Mouse (Mus musculus) midbrain, embryonic 15.5 days (tissue): Measurements from ENCODE around the gene Med12l. TPM values are rescaled to one million over a fixed set of nuclear protein-coding genes. Genes with fewer than 3 reads are reported as not detected.
"Not testable (repeated sequence)": the region's sequence is repeated elsewhere in the genome, so short reads cannot be mapped to it uniquely, and the experiment has no call there.

ENCODE experiments used
- ATAC-seq: fragments of 200-750 bp; cut with Nextera tagmentation; replicated peaks from 2 replicates; pipeline ENCODE4 v1.8.0; 2017; ENCODE audit warnings: moderate TSS enrichment
- H3K27ac ChIP-seq: fragments of 300-500 bp; sonication (generic); 2 replicates; pipeline ENCODE4 v1.5.1; 2015; ENCODE audit warnings: mild to moderate bottlenecking, inconsistent platforms
- H3K27me3 ChIP-seq: fragments of 300-500 bp; sonication (generic); replicated peaks from 2 replicates; pipeline ENCODE4 v1.6.1; 2015; ENCODE audit warnings: inconsistent platforms
- H3K36me3 ChIP-seq: fragments of 300-500 bp; sonication (generic); replicated peaks from 2 replicates; pipeline ENCODE4 v1.6.1; 2015; ENCODE audit warnings: inconsistent platforms
- H3K4me1 ChIP-seq: fragments of 300-500 bp; sonication (generic); 2 replicates; pipeline ENCODE4 v1.6.1; 2015; ENCODE audit warnings: inconsistent platforms
- H3K4me2 ChIP-seq: fragments of 300-500 bp; sonication (generic); 2 replicates; pipeline ENCODE4 v1.6.1; 2015; ENCODE audit warnings: inconsistent platforms, mild to moderate bottlenecking, moderate library complexity
- H3K4me3 ChIP-seq: fragments of 300-500 bp; sonication (generic); 2 replicates; pipeline ENCODE4 v1.5.1; 2015; ENCODE audit warnings: mild to moderate bottlenecking, inconsistent platforms
- H3K9ac ChIP-seq: fragments of 300-500 bp; sonication (generic); 2 replicates; pipeline ENCODE4 v1.6.1; 2015; ENCODE audit warnings: mild to moderate bottlenecking, inconsistent platforms
- H3K9me3 ChIP-seq: fragments of 300-500 bp; sonication (generic); 2 replicates; pipeline ENCODE4 v1.6.1; 2016; ENCODE audit warnings: inconsistent platforms
- WGBS: fragments of 180-500 bp; shearing (Covaris S2); methylation state at CpG from one replicate; pipeline ENCODE4 v1.1.7; 2015; ENCODE audit warnings: mixed read lengths; 5-methylcytosine and 5-hydroxymethylcytosine counted together
- polyA plus RNA-seq: library from polyadenylated mRNA; unstranded; fragments of >200 nt; fragmentation: Nextera tagmentation; extraction: Ambion mirVana; gene quantifications from 2 replicates; pipeline ENCODE4 v1.2.1, GENCODE M21; 2015

The Med12l gene
- polyA plus RNA-seq, 1 experiment from 2014 or later, result 4.5 TPM

GRCm38 (mm10) chr3:59135911-59136653 is 130.5 kb downstream of the Med12l start:
- ATAC-seq, result peak; percentile 65; the same call in 1 of the 2 replicates
- no peaks in the 10 kb centered on the region for H3K36me3 ChIP-seq
- no peak overlapping the region for H3K9ac ChIP-seq
- WGBS, result 76% methylated on average over 5 of the region's 5 CpGs
- H3K27me3 ChIP-seq, result no peaks in the 10 kb centered on the region
- no peak overlapping the region for H3K27ac ChIP-seq
- H3K4me3 ChIP-seq, result no peak overlapping the region
- no peak overlapping the region for H3K4me2 ChIP-seq
- no peaks in the 10 kb centered on the region for H3K9me3 ChIP-seq
- H3K4me1 ChIP-seq, result no peaks in the 10 kb centered on the region

GRCm38 (mm10) chr3:59138946-59139468 is 133.4 kb downstream of the Med12l start:
- H3K27ac ChIP-seq, result no peak overlapping the region
- no peaks in the 10 kb centered on the region for H3K9me3 ChIP-seq
- no peaks in the 10 kb centered on the region for H3K4me1 ChIP-seq
- H3K4me2 ChIP-seq, result no peak overlapping the region
- ATAC-seq, result no peak
- H3K27me3 ChIP-seq, result no peaks in the 10 kb centered on the region
- H3K9ac ChIP-seq, result no peak overlapping the region
- WGBS, result 80% methylated on average over 12 of the region's 12 CpGs
- no peak overlapping the region for H3K4me3 ChIP-seq
- no peaks in the 10 kb centered on the region for H3K36me3 ChIP-seq

GRCm38 (mm10) chr3:59139651-59140051 is 134.0 kb downstream of the Med12l start:
- ATAC-seq, result no peak
- no peaks in the 10 kb centered on the region for H3K27me3 ChIP-seq
- H3K27ac ChIP-seq, result no peak overlapping the region
- H3K9me3 ChIP-seq, result no peaks in the 10 kb centered on the region
- no peak overlapping the region for H3K4me2 ChIP-seq
- H3K4me3 ChIP-seq, result no peak overlapping the region
- H3K9ac ChIP-seq, result no peak overlapping the region
- no peaks in the 10 kb centered on the region for H3K4me1 ChIP-seq
- no peaks in the 10 kb centered on the region for H3K36me3 ChIP-seq

DNA sequence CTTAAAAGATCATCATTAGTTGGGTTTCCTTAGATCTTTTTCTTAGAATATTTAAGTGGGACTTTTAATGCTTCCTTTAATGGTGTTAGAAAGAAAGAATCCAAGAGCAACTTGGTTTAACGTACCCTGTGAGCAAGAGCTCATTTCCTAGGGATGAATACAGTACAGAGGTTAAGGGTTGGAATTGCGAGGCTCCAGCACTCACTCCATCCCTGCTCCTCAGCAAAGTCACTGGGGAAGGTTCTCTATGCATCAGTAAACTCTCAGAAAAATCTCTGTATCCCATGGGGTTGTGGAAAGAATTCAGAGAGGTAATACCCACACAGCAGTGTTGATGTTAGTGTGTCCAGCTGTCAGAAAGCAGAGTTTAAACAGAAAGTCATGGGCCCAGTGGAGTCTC is 134.5 kb downstream of the Med12l start:
- WGBS, result 77% methylated on average over 2 of the region's 2 CpGs
- Histone ChIP-seq H3K9me3 (no peaks in the 10 kb centered on the region), H3K4me1 (no peaks in the 10 kb centered on the region), H3K9ac (no peak overlapping the region), H3K27ac (no peak overlapping the region), H3K4me3 (no peak overlapping the region), H3K36me3 (no peaks in the 10 kb centered on the region), H3K27me3 (no peaks in the 10 kb centered on the region), H3K4me2 (no peak overlapping the region)
- no peak for ATAC-seq

- not testable (repeated sequence) for H3K4me1 ChIP-seq, H3K9me3 ChIP-seq, H3K4me3 ChIP-seq, H3K27ac ChIP-seq, H3K9ac ChIP-seq, H3K36me3 ChIP-seq, H3K4me2 ChIP-seq, ATAC-seq, H3K27me3 ChIP-seq
- WGBS, result 93% methylated on average over 4 of the region's 4 CpGs
Measured at GRCm38 (mm10) chr3:59140941-59141340, 135.3 kb downstream of the Med12l start.

DNA sequence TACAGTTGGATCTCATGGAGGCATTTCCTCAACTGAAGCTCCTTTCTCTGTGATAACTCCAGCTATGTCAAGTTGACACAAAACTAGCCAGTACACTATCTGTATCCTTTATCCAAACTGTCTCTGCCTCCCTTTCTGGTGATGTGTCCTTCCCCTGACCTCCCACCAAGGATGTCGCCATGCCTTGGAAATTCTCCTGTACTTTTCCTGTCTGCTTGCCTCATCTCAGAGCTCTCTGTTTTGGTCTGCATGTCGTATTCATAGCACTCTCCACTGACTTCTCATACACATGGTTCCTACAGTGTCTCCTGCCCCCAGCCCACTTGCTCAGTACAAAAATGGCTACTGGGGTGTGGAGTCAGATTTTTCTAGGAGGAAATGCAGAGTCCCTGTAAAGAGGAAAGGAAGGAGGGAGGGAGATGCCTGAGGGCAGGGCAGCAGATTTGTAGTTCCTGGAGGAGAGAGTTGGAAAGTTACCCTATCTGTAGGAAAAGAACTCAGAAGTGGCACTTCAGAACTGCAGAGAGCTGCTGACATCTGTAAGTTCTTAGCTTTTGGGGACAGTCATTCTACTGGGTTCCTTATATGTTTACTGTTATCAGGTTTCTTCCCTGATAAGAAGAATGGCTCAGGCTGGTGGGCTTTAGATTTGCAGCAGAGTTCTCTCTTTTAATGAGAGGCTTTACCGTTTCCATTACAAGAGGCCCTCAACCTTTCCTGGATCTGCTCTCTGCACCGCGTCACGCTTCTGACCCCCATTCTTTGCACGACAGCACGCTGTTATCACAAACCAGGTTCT is 136.1 kb downstream of the Med12l start:
- Histone ChIP-seq H3K4me1 (no peaks in the 10 kb centered on the region), H3K9me3 (no peaks in the 10 kb centered on the region), H3K4me3 (no peak overlapping the region), H3K4me2 (no peak overlapping the region), H3K27me3 (no peaks in the 10 kb centered on the region), H3K27ac (no peak overlapping the region), H3K36me3 (no peaks in the 10 kb centered on the region), H3K9ac (no peak overlapping the region)
- no peak for ATAC-seq
- 72% methylated on average over 8 of the region's 8 CpGs for WGBS

DNA sequence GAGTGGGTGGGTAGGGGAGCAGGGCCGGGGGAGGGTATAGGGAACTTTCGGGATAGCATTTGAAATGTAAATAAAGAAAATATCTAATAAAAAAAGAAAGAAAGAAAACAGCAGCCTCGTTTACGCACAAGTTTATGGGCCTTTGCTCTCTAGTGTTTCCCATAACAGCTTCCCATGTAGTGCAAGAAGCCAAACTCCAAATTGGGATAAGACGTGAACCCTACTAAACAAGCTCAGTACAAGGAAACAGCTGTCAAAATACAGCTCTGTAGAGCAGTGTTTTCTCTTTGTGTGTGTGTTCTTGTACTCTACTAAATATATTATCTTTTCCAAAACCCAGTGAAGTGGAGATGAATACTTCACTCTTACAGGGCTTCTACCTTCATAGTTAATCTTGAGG is 139.6 kb downstream of the Med12l start:
- 80% methylated on average over 5 of the region's 5 CpGs for WGBS

GRCm38 (mm10) chr3:59149646-59150045 is 144.0 kb downstream of the Med12l start:
- Histone ChIP-seq H3K4me1 (no peaks in the 10 kb centered on the region), H3K4me2 (no peak overlapping the region), H3K9me3 (no peaks in the 10 kb centered on the region), H3K36me3 (no peaks in the 10 kb centered on the region), H3K27me3 (no peaks in the 10 kb centered on the region), H3K27ac (no peak overlapping the region), H3K4me3 (no peak overlapping the region), H3K9ac (no peak overlapping the region)
- no peak for ATAC-seq

More for the DNA sequence above, 139.6 kb downstream of the Med12l start:
- Histone ChIP-seq H3K4me1 (no peaks in the 10 kb centered on the region), H3K27me3 (no peaks in the 10 kb centered on the region), H3K9ac (no peak overlapping the region), H3K4me3 (no peak overlapping the region), H3K36me3 (no peaks in the 10 kb centered on the region), H3K9me3 (no peaks in the 10 kb centered on the region), H3K4me2 (no peak overlapping the region), H3K27ac (no peak overlapping the region)
- no peak for ATAC-seq

GRCm38 (mm10) chr3:59150624-59151023 is 145.0 kb downstream of the Med12l start:
- ATAC-seq, result no peak
- Histone ChIP-seq H3K27ac (no peak overlapping the region), H3K4me3 (no peak overlapping the region), H3K27me3 (no peaks in the 10 kb centered on the region), H3K4me2 (no peak overlapping the region), H3K9ac (no peak overlapping the region), H3K4me1 (no peaks in the 10 kb centered on the region), H3K9me3 (no peaks in the 10 kb centered on the region), H3K36me3 (no peaks in the 10 kb centered on the region)
- 97% methylated on average over 2 of the region's 2 CpGs for WGBS

- WGBS, result 90% methylated on average over 5 of the region's 5 CpGs
- Histone ChIP-seq H3K27me3 (no peaks in the 10 kb centered on the region), H3K4me3 (no peak within 1 kb of the TSS), H3K36me3 (no peaks in the 10 kb centered on the region), H3K9ac (no peak within 1 kb of the TSS), H3K4me2 (no peak within 1 kb of the TSS), H3K4me1 (no peaks in the 10 kb centered on the region), H3K27ac (no peak within 1 kb of the TSS), H3K9me3 (no peaks in the 10 kb centered on the region)
- ATAC-seq, result no peak
Measured at GRCm38 (mm10) chr3:59153424-59153823, 147.8 kb downstream of the Med12l start, which contains the start of gene P2ry14. Gene P2ry14 (minus strand): TSS chr3:59153618.

DNA sequence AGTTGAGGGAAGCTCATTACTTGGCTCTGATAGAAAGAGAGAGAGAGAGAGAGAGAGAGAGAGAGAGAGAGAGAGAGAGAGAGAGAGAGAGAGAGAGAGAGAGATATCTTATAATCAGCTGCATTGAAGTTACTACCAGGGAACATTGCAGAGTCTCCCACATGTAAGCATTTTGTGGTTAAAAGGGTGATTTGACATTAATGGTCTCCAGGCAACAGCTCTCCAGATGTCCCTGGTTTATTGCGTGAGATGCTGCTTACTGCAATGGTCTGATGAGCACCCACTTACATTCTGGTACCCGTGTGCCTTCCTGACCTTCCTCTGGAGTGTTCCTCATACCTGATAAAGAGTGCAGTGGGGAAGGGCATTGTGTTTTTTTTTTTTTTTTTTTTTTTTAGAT is 149.3 kb downstream of the Med12l start:
- Histone ChIP-seq H3K9ac (no peak overlapping the region), H3K36me3 (no peaks in the 10 kb centered on the region), H3K4me2 (no peak overlapping the region), H3K27ac (no peak overlapping the region), H3K9me3 (no peaks in the 10 kb centered on the region), H3K27me3 (no peaks in the 10 kb centered on the region), H3K4me1 (no peaks in the 10 kb centered on the region), H3K4me3 (no peak overlapping the region)
- no peak for ATAC-seq
- 91% methylated on average over 2 of the region's 2 CpGs for WGBS

GRCm38 (mm10) chr3:59155404-59155803 is 149.8 kb downstream of the Med12l start:
- no peak overlapping the region for H3K4me3 ChIP-seq
- WGBS, result 91% methylated on average over 6 of the region's 6 CpGs
- ATAC-seq, result no peak

More at GRCm38 (mm10) chr3:59155404-59155803, 149.8 kb downstream of the Med12l start:
- no peak overlapping the region for H3K4me2 ChIP-seq
- no peak overlapping the region for H3K9ac ChIP-seq
- H3K9me3 ChIP-seq, result no peaks in the 10 kb centered on the region
- no peaks in the 10 kb centered on the region for H3K27me3 ChIP-seq
- no peaks in the 10 kb centered on the region for H3K4me1 ChIP-seq
- no peak overlapping the region for H3K27ac ChIP-seq
- no peaks in the 10 kb centered on the region for H3K36me3 ChIP-seq
